Mouse (Mus musculus): ENCODE measurements around the gene Akap9.
A peak's percentile ranks its signal among the peaks of the same experiment; 100 is the strongest.
"Not testable (repeated sequence)": the region's sequence is repeated elsewhere in the genome, so short reads cannot be mapped to it uniquely, and the experiment has no call there.

Akap9 gene

DNA sequence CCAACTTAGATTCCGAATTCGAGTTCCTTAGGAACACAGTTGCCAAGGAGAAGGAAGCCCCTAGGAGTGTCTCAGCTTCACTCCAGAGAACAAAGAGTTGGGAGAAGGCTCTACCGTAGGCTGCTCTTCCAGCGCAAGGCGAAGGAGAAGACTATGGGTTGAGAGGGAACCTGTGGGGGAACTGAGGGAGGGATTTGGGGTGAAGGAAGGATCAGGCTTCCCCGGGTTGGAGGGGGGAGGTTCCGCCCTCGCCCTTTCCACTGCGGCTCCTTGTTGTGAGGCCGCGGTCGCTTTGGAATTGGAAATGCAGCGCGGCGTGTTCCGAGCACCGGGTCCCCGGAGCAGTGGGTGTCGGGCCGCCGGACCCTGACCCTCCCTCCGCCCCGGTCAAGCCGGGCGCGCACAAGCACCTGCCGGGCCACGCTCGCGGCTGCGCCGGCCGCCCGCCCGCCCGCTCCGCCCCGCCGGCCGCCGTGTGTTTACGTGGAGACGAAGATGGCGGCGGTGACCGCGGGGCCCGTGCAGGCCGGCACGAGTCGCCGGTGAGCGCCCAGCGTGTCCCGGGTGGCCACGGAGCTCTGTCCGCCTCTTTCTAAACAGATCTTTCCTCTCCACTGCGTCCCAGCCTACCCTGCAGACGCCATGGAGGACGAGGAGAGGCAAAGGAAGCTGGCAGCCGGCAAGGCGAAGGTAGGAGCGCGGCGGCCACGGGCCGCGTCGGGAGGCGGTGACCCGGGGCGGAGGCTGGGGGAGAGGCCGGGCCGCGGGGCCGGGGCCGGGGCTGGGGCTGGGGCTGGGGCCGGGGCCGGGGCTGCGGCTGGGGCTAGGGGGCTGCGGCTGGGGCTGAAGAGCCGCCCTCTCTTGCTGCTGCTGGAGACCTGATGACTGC is at the start of gene Akap9:
Akap9 (plus strand) TSS at position 254 of the 889 bp plus-strand sequence.
- peak; percentile 55 for DNase-seq (ENCODE audit: low spot score)

DNA sequence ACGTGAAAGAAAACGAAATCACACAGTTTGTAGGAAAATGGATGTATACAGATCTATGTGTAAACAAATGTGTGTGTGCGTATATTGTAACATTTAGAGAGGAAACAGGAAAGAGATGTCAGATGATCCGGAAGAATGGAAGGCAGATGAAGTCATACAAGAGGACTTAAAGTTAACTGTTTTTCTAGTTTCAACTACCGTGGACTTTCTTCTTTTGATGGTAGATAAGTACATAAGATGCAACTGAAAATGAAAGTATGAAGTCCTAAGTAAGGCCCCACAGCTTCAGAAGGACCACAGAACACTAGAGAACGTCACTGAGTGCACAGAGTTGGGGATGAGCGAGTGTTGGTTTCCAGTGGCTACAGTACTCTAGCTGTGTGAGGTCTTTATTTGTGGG is 41.0 kb upstream of the Akap9 start:
- not testable (repeated sequence) for DNase-seq (ENCODE audit: low spot score)

DNA sequence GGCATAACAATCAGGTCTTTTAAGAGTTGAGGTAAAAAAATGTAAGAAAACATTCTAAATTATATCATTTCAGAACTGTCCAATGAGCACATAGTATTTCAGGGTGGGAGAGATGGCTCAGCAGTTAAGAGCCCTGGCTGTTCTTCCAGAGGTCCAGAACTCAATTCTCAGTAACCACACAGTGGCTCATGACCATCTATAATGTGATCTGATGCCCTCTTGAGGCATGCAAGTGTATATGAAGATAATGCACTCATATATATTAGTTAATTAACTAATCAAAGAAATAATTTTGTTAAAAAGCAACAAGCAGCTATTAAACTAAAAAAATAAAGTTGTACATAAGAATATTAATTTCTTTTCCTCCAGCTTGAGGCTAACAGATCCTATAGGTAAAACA is 38.7 kb upstream of the Akap9 start:
- DNase-seq (ENCODE audit: low spot score) = no peak

DNA sequence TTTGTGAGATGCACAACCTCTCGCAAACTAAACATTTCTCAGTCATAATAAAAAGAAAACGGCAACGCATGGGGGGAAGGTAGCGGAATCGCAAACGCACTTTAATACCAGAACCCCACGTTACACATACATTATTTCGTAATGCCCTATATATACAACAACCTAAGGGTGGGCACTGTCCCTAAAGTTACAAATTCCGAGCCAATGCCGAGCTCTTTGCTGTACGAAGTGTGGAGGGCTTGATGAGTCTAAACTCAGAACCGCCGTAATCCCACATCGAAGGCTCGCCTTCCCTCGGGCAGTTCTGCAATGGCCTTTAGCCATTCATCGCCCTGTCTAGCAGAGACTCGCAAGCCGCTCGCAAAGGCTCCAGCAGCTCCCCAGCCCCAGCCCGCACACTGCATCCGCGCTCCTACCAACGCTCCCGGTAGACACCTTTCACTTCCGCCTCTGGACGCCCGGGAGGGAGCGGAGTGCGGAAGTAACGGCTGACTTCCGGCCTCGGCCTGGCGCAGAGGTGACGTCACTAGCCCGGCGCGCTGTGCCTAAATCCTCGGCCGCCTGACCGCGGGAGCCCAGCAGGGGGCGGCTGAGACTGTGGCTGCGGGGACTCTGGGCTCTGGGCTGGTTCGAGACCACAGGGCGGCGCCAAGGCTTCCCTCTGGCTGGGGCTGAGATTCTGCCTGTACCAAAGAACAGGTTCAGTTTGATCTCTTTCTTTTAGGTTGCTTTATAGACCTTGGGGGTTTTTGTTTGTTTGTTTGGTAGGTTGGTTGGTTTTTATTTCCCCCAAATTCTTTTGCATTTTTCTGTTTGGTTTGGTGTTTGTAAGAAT is 34.2 kb upstream of the Akap9 start, which contains the start of gene Mterf1a:
Mterf1a (minus strand) TSS at position 475 of the 835 bp plus-strand sequence.
- DNase-seq (ENCODE audit: low spot score) = peak; percentile 26

DNA sequence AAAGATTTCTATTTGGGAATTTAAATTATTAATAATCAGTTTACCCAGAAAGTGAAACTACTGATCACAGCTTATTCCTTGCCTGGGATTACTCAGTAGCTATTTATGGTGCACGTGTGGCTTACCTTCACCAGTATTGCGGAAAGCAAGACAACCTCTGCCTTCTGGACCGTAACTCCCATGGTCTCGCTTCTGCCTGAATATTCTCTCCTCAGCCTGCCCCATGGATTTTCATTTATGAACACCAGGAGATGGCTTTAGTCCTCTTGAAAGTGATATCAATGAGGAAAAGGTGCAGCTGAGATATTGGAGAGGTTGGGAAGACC is 33.6 kb upstream of the Akap9 start:
- DNase-seq (ENCODE audit: low spot score) = not testable (repeated sequence)

DNA sequence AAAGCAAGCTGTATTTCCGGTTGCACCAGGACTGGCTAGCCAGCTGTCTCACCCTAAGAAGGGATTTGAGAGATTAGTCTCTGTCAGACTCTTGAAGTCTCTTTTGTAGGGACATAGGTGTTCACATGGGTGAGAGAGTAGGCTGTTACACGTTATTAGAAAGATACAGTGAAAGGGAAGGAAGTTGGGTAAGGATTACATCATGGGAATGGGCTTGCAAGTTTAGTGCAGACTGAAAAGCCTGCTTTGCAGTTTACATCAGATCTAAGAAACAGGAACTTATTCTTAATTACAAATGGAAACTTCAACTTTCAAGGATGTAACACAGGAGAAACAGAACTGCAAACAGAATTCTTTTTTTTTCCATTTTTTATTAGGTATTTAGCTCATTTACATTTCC is 22.4 kb upstream of the Akap9 start:
- no peak for DNase-seq (ENCODE audit: low spot score)

DNA sequence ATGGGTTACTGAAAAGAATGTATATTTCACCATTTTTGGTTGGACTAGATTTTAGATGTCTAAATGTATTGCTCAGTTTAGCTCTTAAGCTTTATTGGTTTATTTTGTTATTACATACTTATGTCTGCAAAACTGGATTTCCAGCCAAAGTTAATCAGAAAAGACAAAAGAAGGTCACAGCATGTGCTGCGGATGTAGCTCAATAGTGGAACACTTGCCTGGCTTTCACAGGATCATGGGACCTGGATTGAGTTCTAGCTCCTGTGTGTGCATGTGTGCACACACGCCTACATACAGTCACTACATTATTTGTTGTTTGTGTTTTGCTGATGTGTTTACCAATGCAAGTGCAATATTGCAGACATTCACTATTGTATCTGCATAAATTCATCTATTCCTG is 5.5 kb upstream of the Akap9 start:
- DNase-seq (ENCODE audit: low spot score) = no peak

DNA sequence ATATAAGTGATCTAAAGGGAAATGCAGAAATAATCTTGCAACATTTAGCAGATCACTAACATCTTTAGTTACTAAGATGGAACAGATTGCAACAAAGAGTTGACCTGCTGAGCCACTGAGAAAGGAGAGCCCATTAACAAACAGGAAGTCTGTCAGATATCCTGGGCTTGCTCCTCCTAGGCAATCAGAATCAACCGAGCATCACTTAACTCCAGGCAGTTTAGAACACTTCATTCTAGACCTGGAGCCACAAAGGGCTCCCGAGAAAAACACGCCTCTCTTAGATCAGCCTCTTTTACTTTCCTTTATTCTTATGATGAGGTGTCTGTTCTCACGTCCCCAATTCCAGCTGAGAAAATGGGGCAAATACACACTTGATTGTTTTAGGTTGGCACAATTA is 1.2 kb upstream of the Akap9 start:
- no peak for DNase-seq (ENCODE audit: low spot score)

DNA sequence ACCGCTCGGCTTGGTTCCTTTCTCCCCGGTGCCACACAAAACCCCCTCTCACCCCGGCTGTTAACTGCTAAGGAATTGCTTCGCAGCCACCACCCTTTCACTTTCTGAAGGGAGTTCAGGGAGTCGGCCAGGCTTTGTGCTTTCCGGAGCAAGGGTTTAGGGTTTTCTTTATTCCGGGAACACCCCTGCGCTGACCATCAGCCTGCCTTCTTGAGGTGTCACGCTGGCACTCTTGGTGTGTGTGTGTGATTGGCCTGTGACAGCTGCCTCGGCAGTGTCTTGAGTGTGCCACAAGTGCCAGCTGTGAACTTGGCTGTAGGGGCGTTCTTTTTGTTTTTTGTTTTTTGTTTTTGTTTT is 814 bp downstream of the Akap9 start:
- DNase-seq (ENCODE audit: low spot score) = peak; percentile 39

DNA sequence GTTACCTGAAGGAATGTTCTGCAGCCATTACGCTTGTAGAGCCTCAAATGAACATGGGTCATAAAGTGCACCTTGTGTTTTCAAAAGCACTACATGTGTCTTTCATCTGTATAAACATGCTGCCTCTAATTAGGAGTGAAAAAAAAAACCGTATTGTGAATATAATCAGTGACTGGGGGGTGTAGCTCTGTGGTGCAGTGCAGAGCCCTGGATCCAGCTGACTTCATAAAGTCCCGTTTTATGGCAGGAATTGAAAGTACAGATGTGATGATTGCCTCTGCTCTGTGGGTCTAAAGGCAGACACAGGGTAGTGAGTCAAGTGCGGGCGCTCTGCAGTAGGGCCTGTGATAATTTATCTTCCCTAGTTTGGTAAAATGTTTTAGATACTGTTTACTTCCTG is 2.9 kb downstream of the Akap9 start:
- DNase-seq (ENCODE audit: low spot score) = no peak

DNA sequence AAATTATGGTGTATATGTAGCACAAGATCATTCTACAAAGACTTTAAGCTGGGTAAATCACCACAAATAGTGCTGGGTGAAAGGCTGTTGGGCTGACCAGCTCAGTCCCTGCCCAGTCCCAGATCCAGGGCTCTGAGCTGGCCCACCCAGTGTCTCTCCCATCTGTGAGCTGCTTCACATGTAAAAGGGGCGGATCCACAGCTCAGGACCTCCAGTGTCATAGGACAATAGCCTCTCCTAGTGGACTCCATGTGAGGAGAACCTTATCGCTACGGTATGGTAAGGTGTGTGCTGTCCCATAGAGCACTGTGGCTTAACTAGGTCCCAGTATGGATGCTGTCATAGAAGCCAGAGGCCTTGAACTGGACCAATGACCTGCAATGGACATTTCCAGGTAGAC is 3.8 kb downstream of the Akap9 start:
- no peak for DNase-seq (ENCODE audit: low spot score)

DNA sequence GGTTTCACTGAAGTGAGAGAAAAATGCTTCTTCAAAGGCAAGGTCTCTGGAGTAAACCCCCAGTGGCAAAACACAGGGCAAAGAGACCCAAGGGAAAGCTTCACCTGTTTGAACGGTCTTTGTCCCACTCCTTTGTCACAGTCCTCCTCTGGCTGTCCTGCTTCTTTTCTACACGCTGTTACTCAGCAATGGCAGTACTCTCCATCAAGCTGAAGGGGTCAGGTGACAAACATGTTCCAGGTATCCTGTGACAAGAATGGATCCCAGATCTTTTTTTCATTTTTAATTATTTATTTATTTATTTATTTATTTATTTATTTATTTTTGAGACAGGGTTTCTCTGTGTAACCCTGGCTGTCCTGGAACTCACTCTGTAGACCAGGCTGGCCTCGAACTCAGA is 5.7 kb downstream of the Akap9 start:
- no peak for DNase-seq (ENCODE audit: low spot score)

DNA sequence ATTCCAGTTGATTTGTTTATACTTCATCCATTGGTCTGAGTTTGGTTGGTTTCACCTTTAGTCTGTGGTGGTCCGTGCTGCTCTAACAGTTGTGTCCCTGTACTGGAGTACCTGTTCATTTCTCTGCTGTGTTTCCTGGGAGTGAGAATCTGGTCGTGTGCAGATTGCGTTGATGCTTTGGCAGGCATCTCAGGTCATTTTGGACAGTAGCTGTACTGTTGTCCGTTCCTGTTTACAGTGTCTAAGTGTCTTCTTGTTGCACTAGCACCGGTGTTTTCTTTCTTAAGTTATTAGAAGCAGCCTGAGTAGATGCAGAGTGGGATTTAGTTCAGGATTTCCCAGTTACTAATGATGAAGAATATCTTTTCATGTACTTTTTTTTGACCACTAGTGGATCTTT is 7.4 kb downstream of the Akap9 start:
- no peak for DNase-seq (ENCODE audit: low spot score)

DNA sequence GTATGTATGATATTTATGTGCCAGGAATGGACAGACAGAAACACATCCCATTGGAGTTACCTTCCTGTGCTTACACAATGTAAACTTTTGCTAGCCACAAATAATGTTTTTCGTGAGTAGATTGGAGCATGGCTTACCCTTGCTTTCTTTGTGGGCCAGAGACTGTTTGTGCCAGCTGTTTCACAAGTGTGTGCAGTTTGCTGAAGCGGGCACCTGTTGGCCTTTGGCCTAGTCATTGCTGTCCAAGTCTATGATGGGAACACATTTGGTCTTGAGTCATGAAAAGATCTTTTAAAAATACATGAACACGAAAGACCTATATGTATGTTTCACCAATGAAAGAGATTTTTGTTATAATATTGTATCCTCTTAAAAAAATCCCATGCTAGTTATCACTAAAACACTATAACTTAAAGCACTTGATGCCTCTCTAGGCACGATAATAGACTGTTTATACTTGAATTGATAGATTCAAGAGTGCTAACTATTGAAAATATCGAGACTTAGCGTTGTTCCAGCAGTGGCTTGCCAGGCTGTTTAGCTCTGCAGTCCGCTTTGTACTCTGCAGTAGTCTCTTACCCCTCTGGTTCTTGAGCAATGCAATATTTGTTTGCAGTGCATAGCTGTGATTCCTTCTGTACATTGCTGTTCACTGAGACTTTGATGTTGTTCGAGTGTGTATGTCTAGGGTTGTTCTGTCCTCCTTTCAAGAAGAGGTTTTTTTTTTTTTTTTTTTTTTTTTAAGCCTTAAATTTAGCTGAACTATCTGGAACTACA is 8.1 kb downstream of the Akap9 start:
- DNase-seq (ENCODE audit: low spot score) = no peak

DNA sequence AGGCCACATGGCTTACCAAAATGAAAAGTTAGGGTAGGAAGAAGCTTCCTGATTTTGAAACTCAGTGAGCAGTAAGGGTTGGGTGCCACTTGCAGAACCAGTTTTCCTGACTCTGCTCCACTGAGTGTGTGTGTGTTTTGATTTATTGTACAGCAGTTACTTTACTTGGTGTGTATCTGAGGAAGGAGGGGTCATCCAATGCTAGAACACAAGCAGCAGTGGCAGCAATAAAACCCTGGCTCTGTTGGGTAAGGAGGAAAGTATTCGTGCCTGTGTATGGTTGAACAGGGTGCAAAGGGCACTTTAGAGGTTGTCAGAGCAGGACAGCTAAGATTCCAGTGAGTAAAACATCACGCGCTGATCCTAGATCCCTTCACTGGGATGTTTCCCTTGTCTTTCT is 11.1 kb downstream of the Akap9 start:
- no peak for DNase-seq (ENCODE audit: low spot score)

DNA sequence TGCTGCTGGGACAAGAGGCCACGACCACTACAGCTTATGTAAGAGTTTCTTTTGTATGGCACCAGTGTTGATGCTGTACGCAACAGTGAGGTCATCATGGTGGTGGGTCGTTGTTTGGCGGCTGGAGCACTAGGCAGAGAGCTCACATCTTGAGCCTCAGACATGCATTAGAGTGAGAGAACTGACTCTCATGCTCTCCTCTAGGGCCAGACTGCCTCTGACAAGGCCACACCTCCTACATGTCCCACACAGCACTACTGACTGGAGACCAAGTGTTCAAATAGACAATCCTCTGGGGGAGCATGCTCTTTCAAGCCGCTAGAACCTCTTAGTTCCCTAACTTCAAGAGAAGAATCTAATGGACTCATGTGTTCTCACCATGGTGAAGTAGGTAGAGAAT is 11.5 kb downstream of the Akap9 start:
- no peak for DNase-seq (ENCODE audit: low spot score)

DNA sequence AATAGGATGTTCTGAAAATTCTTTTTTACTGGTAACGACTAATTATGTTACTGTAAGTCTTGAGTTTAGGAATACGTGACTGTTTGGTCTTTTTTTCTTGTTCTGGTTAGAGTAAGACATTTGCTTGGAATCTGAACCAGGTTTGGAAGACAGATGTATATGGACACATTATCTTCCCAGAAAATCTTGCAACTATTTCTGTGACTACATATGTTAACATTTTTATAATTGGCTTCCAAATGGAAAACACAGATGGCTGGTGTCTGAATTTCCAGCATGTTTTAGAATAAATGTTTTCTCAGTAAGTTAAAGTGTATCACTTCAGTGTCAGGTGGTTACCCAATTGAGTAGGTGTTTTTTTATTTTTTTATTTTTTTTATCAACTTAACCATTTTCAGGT is 13.4 kb downstream of the Akap9 start:
- DNase-seq (ENCODE audit: low spot score) = no peak

DNA sequence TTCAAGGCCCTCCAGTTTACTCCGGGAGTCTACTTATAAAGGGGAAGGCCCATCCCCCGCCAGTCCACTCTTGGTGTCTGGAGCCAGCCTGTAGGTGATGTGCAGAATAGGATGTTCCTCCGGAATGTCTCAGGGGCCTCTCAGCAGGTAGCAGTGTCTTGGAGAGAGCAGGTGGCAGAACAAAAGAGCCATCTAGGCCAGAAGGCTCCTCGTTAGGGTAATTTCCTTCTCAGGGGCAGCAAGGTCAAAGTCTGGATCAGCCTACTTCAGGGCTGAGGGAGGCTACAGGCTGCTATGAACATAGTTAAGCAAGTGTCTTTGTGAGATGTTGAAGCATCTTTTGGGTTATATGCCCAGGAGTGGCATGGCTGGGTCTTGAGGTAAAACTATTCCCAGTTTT is 15.3 kb downstream of the Akap9 start:
- not testable (repeated sequence) for DNase-seq (ENCODE audit: low spot score)

DNA sequence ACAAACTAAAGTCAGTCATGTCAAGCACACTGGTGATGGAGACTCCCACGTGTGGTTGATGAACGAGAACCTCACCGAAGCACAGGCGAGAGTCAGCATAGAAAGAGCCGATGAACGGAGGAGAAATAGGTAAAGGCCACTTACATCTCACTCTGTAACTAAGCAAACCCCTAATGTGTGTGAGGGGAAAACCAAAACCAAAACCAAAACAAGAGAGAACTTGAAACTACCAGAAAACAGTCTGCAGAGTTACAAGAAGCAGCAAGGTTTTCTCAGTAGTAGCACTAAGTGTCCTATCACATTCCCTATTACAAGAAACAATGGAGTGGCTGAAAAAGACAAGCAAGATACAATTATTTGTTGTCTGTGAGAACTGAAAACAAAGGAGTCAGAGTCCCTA is 24.6 kb downstream of the Akap9 start:
- no peak for DNase-seq (ENCODE audit: low spot score)

DNA sequence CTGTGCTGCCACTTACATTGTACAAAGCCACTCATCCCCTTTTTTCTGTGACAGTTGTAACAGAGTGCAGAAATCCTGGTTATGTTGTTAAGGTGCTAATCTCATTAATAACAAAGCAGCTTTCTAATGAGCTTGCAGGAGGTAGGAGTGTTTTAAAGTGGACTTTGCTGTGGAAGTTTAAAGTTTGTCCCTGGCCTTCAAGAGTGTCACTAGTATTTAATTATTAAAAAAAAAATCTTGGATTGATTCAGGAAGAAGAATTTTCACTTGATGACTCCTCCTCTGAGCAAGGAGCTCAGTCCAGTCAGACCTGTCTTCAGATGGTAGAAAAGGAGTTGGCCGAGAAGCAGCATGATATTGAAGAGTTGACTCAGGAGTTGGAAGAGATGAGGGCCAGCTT is 26.7 kb downstream of the Akap9 start:
- DNase-seq (ENCODE audit: low spot score) = no peak

DNA sequence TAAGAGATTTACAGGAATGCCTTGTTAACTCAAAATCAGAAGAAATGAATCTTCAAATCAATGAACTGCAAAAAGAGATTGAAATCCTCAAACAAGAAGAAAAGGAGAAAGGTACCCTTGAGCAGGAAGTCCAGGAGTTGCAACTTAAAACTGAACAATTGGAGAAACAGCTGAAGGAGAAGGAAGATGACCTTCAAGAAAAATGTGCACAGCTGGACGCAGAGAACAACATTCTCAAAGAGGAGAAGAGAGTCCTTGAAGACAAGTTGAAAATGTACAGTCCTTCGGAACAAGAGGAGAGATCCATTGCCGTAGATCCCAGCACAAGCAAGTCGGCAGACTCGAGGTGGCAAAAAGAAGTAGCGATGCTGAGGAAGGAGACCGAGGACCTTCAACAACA is 33.4 kb downstream of the Akap9 start:
- no peak for DNase-seq (ENCODE audit: low spot score)

DNA sequence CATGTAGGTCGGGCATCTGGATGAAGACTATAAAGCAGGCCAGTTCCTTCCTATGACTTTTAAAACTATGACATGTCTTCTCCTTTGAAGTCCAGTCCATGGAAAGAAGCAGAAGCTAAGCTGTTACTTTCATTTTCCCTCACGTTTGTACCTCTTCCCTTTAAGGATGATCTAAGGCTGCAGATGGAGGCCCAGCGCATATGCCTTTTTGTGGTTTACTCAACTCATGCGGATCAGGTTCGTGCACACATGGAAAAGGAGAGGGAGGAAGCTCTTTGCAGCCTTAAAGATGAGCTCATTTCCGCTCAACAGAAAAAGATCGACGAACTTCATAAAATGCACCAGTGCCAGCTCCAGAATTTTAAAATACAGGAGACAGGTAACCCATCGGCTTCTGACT is 40.6 kb downstream of the Akap9 start:
- DNase-seq (ENCODE audit: low spot score) = no peak

DNA sequence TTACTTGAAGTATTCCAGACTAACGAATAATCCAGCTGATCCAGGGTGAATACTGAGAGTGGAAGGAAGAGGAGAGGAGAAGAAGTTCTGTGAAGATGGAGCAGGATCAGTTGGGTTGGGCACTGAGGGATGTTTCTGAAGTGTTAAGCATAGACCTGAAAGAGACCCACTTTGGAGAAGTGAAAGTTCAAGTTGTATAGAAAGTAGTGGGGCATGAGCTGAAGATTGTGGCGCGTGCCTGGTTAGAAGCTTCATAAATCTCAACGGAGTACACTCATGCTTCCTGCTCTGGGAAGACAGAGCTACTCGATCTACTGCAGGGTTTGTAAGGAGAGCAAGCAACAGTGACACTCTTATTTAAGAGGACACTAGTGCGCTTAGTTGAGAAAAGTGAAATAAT is 41.3 kb downstream of the Akap9 start:
- no peak for DNase-seq (ENCODE audit: low spot score)
